Mouse (Mus musculus) induced T-regulatory cell, adult 2 months (primary cell): ENCODE data around the gene Stat1.

Experiments used
- DNase-seq: peaks from one replicate; pipeline ENCODE4 v3.0.0-alpha.2; 2012; ENCODE audit warnings: low read depth

Stat1 gene

DNA sequence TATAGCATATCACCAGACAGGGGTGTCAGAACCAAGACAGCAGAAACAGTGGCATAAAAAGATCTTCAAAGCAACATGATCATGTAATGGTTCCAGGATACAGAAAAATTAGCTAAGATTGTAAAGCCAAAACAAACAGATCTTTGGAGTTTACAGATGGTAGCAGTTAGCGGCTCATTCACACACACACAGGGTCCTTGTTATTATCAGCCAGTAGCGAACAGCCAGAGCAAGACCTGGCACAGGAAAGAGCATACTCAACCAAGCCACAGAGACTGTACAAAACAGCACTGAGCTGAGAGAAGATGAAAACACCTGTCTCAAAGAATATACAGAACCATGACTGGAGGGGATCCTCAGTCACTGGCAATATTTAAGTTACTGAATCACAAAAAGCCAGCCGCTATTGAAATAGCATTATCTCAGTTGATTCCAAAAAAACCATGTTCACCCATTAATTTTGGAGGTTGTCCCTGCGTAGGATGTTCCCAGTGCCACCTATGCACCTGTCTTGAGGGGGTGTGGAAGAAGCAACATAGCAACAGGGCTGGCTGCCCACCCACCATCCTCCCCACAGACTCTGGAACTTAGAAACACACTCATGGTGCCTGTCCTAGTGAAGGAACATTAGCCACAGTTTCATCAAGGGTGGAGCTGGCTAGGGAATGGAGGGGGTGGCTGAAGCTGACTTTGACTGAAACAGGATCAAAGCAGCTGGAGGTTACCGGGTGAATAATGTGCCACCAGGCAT lies 44.6 kb downstream of the Stat1 start:
- no peak for DNase-seq

DNA sequence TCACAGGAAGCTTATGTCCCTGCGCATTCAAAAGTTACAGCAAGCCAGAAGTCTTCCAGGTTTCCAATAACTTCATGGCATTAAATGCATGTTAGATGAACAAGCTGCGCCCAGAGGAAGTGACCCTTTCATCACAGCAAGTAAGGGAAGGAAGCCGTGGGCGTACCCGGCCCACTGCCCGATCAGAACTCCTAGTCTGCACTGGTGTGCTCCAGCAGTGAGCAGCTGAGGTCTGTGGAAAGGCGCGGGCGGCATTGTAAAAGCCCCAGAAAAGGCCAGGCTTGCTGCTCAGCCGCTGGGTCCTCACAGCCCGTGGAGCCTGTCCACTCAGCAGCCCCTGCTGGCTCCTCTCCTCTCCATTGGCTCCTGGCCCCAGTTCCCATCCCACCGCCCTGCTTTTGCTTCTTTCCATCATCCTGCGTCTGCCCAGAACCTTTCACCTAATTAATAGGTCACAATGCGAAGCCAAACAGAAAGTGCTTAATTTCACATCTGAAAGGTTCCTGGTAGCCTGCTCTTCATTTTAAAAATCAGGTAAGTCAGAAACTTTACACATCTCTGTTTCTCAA lies 47.5 kb downstream of the Stat1 start:
- peak; percentile 43 for DNase-seq

DNA sequence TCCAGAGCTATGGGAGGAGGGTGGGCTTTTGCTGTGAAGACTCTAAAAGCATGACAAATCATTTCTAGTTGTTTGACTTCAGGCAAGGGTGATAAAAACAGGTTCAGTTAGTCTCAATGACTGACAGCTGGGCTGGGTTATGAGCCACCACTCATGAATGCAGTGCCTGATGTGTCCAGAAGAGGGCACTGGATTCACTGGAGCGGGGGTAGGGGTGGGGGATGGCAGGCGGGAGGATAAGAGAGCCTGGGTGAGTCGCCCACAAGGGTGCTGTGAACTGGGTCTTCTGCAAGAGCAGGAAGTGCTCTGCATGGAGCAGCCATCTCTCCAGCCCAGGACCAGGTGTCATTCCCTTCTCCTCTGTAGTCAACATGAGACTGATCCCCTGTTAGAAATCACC lies 50.8 kb downstream of the Stat1 start:
- peak; percentile 83 for DNase-seq

DNA sequence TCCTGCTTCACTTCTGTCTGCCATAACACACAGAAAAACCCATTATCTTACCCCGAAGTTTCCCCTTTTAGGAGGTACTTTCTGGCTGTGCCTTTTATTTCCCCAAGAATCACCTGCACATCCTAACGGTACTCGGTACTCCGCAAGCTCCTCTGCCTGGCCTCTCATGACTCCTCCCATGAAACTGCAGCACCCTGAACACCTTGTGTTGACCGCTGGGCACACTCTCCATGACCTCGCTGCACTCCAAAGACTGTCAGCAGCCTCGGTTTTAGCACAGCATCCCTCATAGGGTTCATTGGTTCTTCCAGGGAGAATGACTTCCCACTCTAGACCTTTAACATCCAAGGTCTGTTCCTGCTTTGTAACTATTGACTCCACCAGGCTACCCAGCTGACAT lies 51.5 kb downstream of the Stat1 start:
- peak; percentile 50 for DNase-seq

DNA sequence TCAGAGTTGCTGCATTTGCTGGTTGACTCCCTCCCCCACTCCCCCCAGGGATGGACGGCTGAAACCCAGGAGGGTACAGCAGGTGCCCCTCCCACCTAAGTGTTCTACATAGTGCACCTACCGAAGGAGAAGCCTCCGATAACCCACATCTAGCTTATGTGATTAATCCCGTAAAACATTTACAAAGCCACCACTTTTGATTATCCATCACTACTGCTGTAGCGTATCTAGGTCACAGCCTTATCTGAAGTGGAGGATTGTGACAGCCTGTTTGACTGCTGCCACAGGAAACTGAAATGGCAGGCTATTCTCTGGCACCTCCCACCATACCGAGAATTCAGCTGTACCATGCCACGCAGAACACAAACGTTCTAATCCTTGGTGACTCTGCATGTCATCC lies 52.0 kb downstream of the Stat1 start:
- DNase-seq: peak; percentile 56

DNA sequence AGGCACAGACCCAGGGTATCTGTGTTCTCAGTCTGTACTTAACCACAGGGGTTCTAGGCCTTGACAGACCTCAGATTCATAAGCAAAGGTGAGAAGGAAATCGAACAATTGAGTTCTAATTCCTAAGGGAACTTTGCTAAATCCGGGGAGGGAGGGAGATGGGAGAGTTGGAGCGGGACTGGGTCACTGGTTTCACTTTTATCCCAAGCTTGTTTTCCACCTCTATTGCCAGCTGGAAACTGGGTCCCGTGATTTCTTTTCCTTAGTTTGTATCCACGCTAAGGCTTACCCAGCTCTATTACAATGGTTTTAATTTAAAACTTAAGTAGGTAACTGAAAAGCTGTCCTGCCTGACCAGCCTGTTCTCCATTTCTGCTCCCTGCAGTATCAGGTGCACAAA lies 56.1 kb downstream of the Stat1 start:
- DNase-seq: no peak

DNA sequence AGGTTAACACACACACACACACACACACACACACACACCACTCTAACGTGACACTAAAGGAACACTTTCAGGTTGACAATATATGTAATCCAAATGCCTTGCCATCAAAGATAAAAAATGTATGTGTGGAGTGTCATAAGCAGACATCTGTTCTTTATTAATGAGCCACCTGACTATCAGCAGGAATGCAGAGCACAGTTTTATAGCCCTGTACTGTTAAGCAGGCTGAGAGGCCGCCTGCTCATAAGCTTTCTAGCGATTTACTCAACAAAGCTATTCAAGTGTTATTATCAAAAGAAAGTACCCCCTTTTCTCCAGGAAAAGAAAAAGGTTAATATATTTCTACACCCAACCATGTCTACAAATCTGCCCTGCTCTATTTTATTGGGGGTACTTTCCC lies 56.7 kb downstream of the Stat1 start:
- peak; percentile 23 for DNase-seq

DNA sequence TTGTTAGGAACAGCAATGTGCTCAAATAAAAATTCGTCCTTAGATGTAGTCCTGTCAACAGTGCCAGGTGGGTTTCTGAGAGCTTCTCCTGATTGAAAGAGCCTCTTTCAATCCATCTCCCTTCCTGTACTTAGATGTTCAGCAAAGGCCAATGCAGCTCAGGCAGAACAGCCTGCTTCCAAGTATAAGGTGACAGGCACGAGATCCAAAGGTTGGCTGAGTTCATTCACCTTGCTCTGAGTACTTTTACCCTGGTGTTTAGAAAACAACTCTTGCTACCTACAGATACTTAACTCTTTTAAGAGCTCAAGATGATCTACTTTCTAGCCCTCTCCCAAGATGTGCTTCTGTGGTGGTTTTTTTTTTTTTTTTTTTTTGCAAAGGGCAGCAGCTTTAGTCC lies 57.8 kb downstream of the Stat1 start:
- peak; percentile 20 for DNase-seq

DNA sequence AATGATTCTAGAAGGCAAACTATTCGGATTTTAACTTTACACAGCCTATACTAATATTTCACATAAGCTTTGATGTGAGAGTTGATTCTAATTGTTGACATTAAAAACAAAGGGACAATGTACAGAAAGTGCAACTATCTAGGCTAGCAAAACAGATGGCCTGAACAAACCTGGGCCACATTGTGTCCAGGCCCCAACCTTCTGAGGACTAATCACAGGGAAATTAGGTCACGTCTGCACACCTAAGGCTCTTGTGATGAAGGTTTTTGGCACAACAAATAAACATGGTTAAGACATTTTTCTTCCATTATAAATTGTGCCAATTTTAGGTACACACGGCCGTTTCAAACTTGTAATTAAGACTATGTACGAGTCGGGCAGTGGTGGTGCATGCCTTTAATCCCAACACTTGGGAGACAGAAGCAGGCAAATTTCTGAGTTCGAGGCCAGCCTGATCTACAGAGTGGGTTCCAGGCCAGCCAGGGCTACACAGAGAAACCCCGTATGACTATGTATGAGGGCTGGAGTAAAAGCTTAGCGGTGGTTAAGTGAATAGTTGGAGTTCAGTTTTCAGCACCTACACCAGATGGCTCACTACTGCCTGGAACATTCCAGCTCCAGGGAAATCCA lies 60.8 kb downstream of the Stat1 start:
- DNase-seq: no peak

DNA sequence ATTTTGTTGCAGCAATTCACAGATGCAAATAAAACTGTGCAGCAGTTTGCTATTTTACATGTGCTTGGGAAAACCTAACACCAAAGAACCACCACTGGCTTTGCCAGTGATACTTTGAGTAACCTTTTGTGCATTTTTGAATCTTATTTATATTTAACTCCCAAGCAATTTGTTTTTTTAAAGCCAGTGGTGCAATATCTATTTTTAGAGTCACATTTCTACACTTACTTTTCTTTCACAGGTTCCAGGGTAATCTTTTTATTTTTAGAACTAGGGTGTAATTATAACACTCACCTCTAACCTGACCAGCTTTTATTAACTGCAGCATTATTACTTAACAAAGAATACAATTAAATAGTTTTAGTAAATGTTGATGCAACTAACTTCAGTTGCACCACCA lies 62.8 kb downstream of the Stat1 start:
- DNase-seq: no peak

DNA sequence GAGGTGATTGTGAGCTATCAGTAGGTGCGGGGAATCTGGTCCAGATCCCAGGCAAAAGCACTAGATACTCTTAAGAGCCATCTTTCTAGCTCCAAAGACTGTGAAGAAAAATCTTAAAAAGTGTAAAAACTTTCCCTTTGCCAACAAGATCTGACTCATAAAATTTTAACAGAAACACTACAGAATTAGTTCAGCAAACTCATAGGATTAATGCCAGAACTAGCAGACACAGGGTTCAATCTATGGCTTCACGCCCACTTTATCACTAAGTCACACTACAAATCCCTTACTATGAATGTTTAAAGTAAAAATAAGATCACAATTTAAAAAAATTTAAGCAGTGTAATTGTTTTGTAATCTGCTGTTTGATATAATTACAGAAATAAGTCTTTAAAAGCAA lies 63.8 kb downstream of the Stat1 start:
- DNase-seq: no peak
